Mouse (Mus musculus) liver, embryonic 16.5 days (tissue): ENCODE results near the gene Chd8. TPM values are rescaled to one million over a fixed set of nuclear protein-coding genes. Genes with fewer than 3 reads are reported as not detected.

Experiments
- ATAC-seq: fragments of 200-750 bp; cut with Nextera tagmentation; 2 replicates; pipeline ENCODE4 v1.8.0; 2017; ENCODE audit warnings: low read depth, mild to moderate bottlenecking, moderate number of reproducible peaks, moderate library complexity
- H3K27ac ChIP-seq: fragments of 300-500 bp; sonication (generic); 2 replicates; pipeline ENCODE4 v1.5.1; 2014; ENCODE audit warnings: mild to moderate bottlenecking, low read length
- H3K27me3 ChIP-seq: fragments of 300-500 bp; sonication (generic); 2 replicates; pipeline ENCODE4 v1.6.1; 2014; ENCODE audit warnings: low read depth, low read length, mixed read lengths; ENCODE audit not compliant: control insufficient read depth, insufficient read depth
- H3K36me3 ChIP-seq: fragments of 300-500 bp; sonication (generic); 2 replicates; pipeline ENCODE4 v1.6.1; 2014; ENCODE audit warnings: mild to moderate bottlenecking; ENCODE audit not compliant: control insufficient read depth, insufficient read depth
- H3K4me1 ChIP-seq: fragments of 300-500 bp; sonication (generic); 2 replicates; pipeline ENCODE4 v1.6.1; 2014; ENCODE audit warnings: low read depth, low read length, mixed read lengths; ENCODE audit not compliant: control insufficient read depth
- H3K4me2 ChIP-seq: fragments of 300-500 bp; sonication (generic); 2 replicates; pipeline ENCODE4 v1.6.1; 2014; ENCODE audit warnings: low read depth, low read length, mixed read lengths
- H3K4me3 ChIP-seq: fragments of 300-500 bp; sonication (generic); 2 replicates; pipeline ENCODE4 v1.5.1; 2014; ENCODE audit warnings: low read depth, mild to moderate bottlenecking, low read length
- H3K9ac ChIP-seq: fragments of 300-500 bp; sonication (generic); 2 replicates; pipeline ENCODE4 v1.6.1; 2014; ENCODE audit warnings: low read depth, low read length
- H3K9me3 ChIP-seq: fragments of 300-500 bp; sonication (generic); replicated peaks from 2 replicates; pipeline ENCODE4 v1.6.1; 2016; ENCODE audit warnings: low read length; ENCODE audit not compliant: control insufficient read depth
- WGBS: fragments of 180-500 bp; shearing (Covaris S2); extraction: QIAGEN DNeasy Blood & Tissue Kit; methylation state at CpG from one replicate; pipeline ENCODE4 v1.1.7; 2014; ENCODE audit not compliant: insufficient replicate concordance; 5-methylcytosine and 5-hydroxymethylcytosine counted together
- polyA plus RNA-seq: library from polyadenylated mRNA; unstranded; fragments of >200 nt; fragmentation: Nextera tagmentation; extraction: Ambion mirVana; gene quantifications from 2 replicates; pipeline ENCODE4 v1.2.1, GENCODE M21; 2015

Chd8 gene
- polyA plus RNA-seq, 1 experiment from 2014 or later: 12.6 TPM

DNA sequence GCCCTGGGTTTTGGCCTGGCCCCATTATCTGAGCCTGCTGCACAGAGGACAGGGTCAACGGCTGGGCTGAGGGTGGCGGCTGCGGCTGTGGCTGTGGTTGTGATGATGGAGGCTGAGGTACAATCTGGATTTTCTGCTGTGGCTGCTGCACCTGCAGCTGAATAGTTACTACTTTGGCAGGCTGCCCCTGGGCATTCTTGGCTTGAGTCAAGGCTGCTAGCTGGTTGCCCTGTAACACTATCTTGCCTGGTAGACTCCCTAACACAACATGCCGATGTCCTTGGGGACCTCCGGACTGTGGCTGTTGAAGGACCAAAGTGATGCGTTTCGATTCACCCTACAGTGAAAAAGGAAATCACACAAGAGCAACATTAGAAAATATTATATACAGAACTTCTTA is 22.4 kb downstream of the Chd8 start:
- Histone ChIP-seq H3K9ac (no peak overlapping the region), H3K27me3 (no peaks in the 10 kb centered on the region), H3K4me2 (no peak overlapping the region), H3K27ac (no peak overlapping the region), H3K9me3 (no peaks in the 10 kb centered on the region), H3K4me1 (peaks cover 1% of the 10 kb centered on the region; the same call in 1 of the 2 replicates), H3K36me3 (peaks cover 51% of the 10 kb centered on the region), H3K4me3 (no peak overlapping the region)
- no peak for ATAC-seq
- WGBS: 85% methylated on average over 7 of the region's 7 CpGs

DNA sequence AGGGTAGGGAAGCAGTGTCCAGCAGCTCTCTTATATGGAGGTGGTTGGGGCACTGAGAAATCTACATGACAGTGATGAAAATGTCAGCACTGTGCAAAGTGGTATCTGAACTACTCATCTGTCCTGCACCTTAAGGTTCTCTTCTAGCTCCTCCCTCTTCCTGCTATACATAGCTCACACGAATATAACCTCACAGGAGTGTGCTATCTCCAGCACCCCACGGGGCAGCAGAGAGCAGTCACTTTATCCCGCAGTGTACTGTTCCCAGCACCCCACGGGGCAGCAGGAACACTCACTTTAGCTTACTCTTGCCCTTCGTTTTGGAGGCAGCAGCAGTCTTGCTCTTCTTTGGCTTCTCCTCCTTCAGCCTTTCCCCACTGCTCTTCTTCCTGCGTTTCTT is 25.3 kb downstream of the Chd8 start:
- Histone ChIP-seq H3K9me3 (no peaks in the 10 kb centered on the region), H3K9ac (no peak overlapping the region), H3K27me3 (no peaks in the 10 kb centered on the region), H3K4me3 (no peak overlapping the region), H3K36me3 (peaks cover 57% of the 10 kb centered on the region), H3K4me2 (no peak overlapping the region), H3K27ac (no peak overlapping the region), H3K4me1 (no peaks in the 10 kb centered on the region)
- 70% methylated on average over 6 of the region's 6 CpGs for WGBS
- ATAC-seq: no peak

DNA sequence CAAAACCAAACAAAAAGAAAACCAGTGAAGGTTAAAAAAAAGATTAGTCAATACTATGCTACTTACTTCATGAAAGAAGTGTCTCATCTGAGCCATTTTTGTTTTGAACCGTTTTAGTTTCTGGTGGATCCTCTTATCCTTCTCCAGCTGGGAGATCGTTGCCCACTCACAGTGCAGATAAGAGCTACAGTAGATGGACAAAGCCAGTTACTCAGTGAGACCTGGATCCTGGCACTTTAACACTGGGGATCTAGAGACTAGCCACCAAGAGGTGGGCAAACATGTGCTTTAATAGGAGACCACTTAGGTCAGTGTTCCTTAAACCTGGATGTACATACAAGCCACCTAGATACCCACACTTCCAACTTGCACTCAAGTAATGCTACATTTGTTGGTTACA is 31.6 kb downstream of the Chd8 start:
- no peak overlapping the region for H3K4me3 ChIP-seq
- H3K9me3 ChIP-seq: no peaks in the 10 kb centered on the region
- no peak overlapping the region for H3K9ac ChIP-seq
- H3K36me3 ChIP-seq: peaks cover 48% of the 10 kb centered on the region
- no peak overlapping the region for H3K4me2 ChIP-seq
- ATAC-seq: no peak
- WGBS: 45% methylated on average over 2 of the region's 2 CpGs
- H3K27me3 ChIP-seq: no peaks in the 10 kb centered on the region
- no peaks in the 10 kb centered on the region for H3K4me1 ChIP-seq
- H3K27ac ChIP-seq: no peak overlapping the region

DNA sequence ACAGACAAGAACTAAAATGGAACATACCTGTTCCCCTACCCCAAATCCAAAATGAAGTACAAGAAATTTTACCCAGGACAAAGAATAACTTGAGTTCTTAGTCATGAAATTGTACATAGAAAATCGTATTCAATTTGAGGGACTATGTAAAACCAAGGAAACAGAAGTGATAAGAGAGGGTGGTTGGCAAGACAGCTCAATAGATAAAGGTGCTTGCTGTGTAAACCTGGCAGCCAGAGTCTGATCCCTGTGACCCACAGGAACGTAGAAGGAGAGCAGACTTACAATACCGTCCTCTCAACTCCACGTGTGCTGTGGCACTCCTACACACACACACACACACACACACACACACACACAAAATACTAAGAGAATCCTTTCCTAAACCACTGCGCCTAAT is 40.3 kb downstream of the Chd8 start:
- no peak overlapping the region for H3K4me3 ChIP-seq
- peaks cover 57% of the 10 kb centered on the region for H3K36me3 ChIP-seq

DNA sequence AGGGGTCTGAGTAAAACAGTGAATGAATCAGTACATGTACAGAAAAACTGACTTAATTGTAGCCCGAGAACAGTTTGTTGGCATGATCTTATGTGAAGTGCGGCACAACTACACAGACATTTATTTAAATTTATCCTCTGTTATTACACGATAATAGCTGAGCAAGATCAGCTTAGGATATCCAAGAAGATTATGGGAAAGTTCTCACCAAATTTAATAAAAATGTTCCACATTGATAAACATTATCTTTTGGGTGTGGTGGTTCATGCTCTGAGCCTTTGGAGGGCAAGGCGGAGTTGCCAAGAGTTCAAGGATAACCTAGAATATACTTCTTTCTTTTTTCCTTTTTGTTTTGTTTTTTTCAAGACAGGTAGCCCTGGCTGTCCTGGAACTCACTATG is 58.2 kb downstream of the Chd8 start:
- peak overlapping the region; percentile 74 for H3K27ac ChIP-seq
- ATAC-seq: 0 out of 2 replicates have a peak, but pooled peaks have one; percentile 9
- no peaks in the 10 kb centered on the region for H3K27me3 ChIP-seq
- peaks cover 14% of the 10 kb centered on the region for H3K36me3 ChIP-seq
- no peak overlapping the region for H3K4me3 ChIP-seq
- peaks cover 28% of the 10 kb centered on the region for H3K4me1 ChIP-seq
- H3K9ac ChIP-seq: peak overlapping the region; percentile 9; the same call in 1 of the 2 replicates
- H3K4me2 ChIP-seq: peak overlapping the region; percentile 59
- 25% methylated on average over 4 of the region's 4 CpGs for WGBS
- no peaks in the 10 kb centered on the region for H3K9me3 ChIP-seq

More for the DNA sequence above, 40.3 kb downstream of the Chd8 start:
- H3K4me2 ChIP-seq: no peak overlapping the region
- H3K9me3 ChIP-seq: no peaks in the 10 kb centered on the region
- no peak overlapping the region for H3K9ac ChIP-seq
- no peak for ATAC-seq
- H3K4me1 ChIP-seq: no peaks in the 10 kb centered on the region
- H3K27me3 ChIP-seq: no peaks in the 10 kb centered on the region
- 59% methylated on average over 5 of the region's 5 CpGs for WGBS
- no peak overlapping the region for H3K27ac ChIP-seq

DNA sequence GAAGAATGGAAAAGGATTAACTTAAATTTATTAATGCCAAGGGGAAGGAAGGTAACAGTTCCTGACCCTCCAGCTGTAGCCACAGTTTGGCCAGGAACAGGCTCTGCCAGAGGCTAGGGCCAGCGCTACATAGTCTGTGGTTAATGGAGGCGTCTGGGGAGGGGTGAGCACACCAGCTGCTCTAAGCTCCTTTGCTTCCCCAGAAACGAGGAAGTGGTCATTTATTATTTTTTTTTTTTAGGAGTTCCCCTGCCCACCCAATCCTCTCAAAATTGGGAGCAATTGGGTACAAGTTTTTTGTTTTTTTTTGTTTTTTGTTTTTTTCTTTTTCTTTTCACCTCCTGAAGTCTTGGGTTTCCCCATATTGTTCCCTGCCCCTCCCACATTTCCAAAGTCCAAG is 59.4 kb downstream of the Chd8 start:
- no peaks in the 10 kb centered on the region for H3K27me3 ChIP-seq
- 10% methylated on average over 3 of the region's 3 CpGs for WGBS
- peak overlapping the region; percentile 58 for H3K9ac ChIP-seq
- H3K36me3 ChIP-seq: peaks cover 5% of the 10 kb centered on the region
- peak overlapping the region; percentile 51 for H3K4me3 ChIP-seq
- no peaks in the 10 kb centered on the region for H3K9me3 ChIP-seq
- no peak for ATAC-seq
- peak overlapping the region; percentile 59 for H3K4me2 ChIP-seq
- peak overlapping the region; percentile 74 for H3K27ac ChIP-seq
- H3K4me1 ChIP-seq: peaks cover 28% of the 10 kb centered on the region

DNA sequence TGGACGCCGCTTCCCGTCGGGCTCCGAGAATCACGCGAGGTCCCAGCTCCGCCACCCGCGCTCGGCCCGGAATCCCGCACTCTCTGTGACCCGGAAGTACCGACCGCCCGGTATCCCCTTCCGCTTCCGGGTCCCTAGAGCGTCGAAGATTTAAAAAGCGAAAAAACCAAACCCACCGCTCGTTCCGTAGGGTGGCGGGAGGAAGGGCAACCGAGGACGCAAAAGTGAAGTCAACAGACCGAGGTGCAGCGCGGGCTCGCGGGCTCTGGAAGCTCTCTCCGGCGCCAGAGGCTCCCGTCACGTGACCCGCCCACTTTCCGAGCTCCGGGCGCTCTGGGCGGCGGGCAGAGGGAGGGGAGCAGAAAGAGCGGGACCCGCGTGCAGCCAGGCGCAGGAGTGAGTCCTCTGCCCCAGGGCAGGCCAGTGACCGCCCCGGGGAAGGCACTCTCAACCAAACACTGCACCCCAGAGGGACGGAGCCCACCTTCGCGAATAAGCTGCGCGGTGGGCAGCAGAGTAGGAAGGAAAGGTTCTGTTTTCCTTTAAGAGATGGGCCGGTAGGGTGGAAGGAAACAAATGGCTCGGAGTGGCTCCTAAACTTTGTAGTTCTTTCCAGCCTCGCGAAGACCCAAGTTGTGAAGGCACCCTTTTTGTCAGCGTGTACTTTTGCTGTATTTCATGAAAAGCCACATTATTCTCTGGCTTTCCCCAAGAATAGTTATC is 60.3 kb downstream of the Chd8 start, which contains the start of gene Supt16:
Gene Supt16, minus strand, starts transcription at position 261 of the 723 bp plus-strand sequence.
- H3K4me2 ChIP-seq: peak within 1 kb of the TSS; percentile 59
- H3K9me3 ChIP-seq: no peaks in the 10 kb centered on the region
- H3K36me3 ChIP-seq: peaks cover 7% of the 10 kb centered on the region
- ATAC-seq: peak; percentile 88
- H3K4me1 ChIP-seq: peaks cover 28% of the 10 kb centered on the region
- WGBS: under 1% methylated on average over 59 of the region's 59 CpGs
- peak within 1 kb of the TSS; percentile 95 for H3K4me3 ChIP-seq
- no peaks in the 10 kb centered on the region for H3K27me3 ChIP-seq
- H3K9ac ChIP-seq: peak within 1 kb of the TSS; percentile 97
- peak within 1 kb of the TSS; percentile 99 for H3K27ac ChIP-seq

DNA sequence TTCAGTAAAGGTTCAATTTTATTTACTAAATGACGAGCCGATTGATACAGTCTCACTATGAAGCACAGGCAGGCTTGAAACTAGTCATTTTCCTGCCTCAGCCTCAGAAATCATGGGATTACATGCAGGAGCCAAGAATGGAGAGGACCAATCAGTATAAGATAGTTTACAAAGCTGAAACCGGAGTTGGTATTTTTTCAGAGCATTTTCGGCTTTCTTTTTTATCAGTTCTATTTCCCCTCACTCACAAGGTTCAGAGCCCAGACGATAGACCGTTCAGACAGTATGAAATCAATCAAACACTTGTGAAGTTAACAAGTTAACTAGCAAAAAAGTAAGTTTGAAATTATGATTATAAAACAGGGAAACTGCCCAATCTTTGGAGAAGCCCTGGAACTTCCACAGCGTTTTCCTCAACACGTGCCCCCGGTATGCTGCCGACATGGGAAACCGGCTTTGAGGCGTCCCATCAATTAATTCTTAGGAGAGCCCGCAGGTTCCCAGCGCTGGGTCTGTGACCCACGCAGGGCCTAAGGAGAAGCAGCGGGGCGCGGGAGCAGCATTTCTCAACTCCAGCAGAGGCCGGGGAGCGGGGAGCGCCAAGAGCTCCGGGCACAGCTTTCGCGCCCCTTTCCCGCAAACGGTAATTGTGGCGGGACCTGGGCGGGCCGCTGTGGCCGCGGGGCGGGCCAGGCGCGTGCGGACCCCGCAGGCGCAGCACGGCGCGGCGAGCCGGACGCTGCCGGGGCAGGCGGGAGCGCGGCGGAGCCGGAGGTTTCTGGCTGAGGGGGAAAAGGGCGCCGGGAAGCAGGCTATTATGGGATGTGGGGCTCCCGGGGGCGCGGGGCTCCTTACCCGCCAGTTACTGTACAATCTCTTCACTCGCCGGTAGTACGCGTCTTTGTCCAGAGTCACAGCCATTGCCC is 61.1 kb downstream of the Chd8 start:
- under 1% methylated on average over 57 of the region's 59 CpGs for WGBS
- Histone ChIP-seq H3K36me3 (peaks cover 7% of the 10 kb centered on the region), H3K4me1 (peaks cover 28% of the 10 kb centered on the region), H3K9ac (peak overlapping the region; percentile 97), H3K27ac (peak overlapping the region; percentile 99), H3K4me2 (peak overlapping the region; percentile 59), H3K27me3 (no peaks in the 10 kb centered on the region), H3K9me3 (no peaks in the 10 kb centered on the region), H3K4me3 (peak overlapping the region; percentile 95)
- ATAC-seq: peak; percentile 37
